ENCODE assay signal across 9 mouse cellular contexts in the genomic region with DNA sequence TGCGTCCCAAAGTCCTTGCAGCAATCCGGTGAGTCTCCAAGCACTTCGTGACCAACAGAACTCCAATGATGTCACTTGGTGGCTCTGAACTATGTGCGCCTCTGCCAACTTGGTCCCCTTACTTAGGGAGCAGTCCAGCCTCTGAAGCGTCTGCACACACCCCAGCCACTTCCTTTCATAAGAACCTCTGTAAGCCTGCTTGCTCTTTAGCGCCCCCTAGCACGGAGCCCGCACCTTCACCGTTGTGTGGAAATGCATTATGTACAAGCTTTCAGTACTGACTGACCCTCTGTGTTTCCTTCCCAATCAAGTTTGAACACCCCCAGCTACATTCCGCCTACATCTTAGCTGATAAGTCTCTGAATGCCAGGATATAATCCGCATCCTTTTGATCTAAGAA.
DNase-seq lines count a peak whose midpoint lies in the region; ATAC-seq and TF ChIP-seq lines count a peak whose summit lies in the region.
"Had no signal": no experiment of that assay in that cellular context is flagged by ENCODE, and none has a peak within 500 bp of the region (broad histone marks: within the 10 kb centered on the region; RNA-seq: fewer than 3 reads in every experiment).

No protein-coding gene starts in this region.

- no peaks in the 10 kb centered on the region for H3K9me3 ChIP-seq in ES-Bruce4 (replicated peaks; ENCODE audit: control insufficient read depth, insufficient read depth, low read length, poor library complexity, severe bottlenecking)
- H3K9me3 ChIP-seq in liver, postnatal 0 days (ENCODE audit: low read length): no peaks in the 10 kb centered on the region
- H3K9me3 ChIP-seq: lung, embryonic 15.5 days had no signal

- TF ChIP-seq EP300 in heart, adult 2 months (IDR thresholded peaks at IDR 0.05; ENCODE audit: insufficient read depth, low read depth, low read length): no peak
- TF ChIP-seq EP300 in ES-Bruce4 (IDR thresholded peaks at IDR 0.05; ENCODE audit: insufficient read depth, low read depth, low read length): no peak
- no peak for TF ChIP-seq EP300 in liver, postnatal 0 days (IDR thresholded peaks at IDR 0.05; ENCODE audit: low read depth)

- H3K79me2 ChIP-seq in heart, adult 2 months (replicated peaks; ENCODE audit: control insufficient read depth, insufficient read depth, low read length): no peaks in the 10 kb centered on the region

- H3K4me1 ChIP-seq in heart, adult 2 months (ENCODE audit: control insufficient read depth, insufficient read depth, low read length): 0 out of 2 replicates have a peak, but pooled peaks cover 1% of the 10 kb centered on the region
- no peaks in the 10 kb centered on the region for H3K4me1 ChIP-seq in ES-Bruce4 (ENCODE audit: control insufficient read depth, insufficient read depth, low read length)
- H3K4me1 ChIP-seq in liver, postnatal 0 days (ENCODE audit: insufficient read depth): no peaks in the 10 kb centered on the region

- intact Hi-C loops in heart, adult 2 months (cut with DNase I): no loop called here

- no peak overlapping the region for H3K4me2 ChIP-seq in liver, postnatal 0 days (ENCODE audit: low read depth, low read length)
- H3K4me2 ChIP-seq: lung, embryonic 15.5 days had no signal

- no peaks in the 10 kb centered on the region for H3K36me3 ChIP-seq in heart, adult 2 months (ENCODE audit: control insufficient read depth, insufficient read depth, low read length)
- H3K36me3 ChIP-seq in ES-Bruce4 (ENCODE audit: control insufficient read depth, insufficient read depth, low read length, poor library complexity, severe bottlenecking): no peaks in the 10 kb centered on the region
- H3K36me3 ChIP-seq in liver, postnatal 0 days (replicated peaks; ENCODE audit: insufficient read depth, low read length): peaks cover 7% of the 10 kb centered on the region

- H3K27me3 ChIP-seq in heart, adult 2 months (ENCODE audit: control insufficient read depth, insufficient read depth, low read length): no peaks in the 10 kb centered on the region
- no peaks in the 10 kb centered on the region for H3K27me3 ChIP-seq in ES-Bruce4 (ENCODE audit: control insufficient read depth, insufficient read depth, low read length, poor library complexity, severe bottlenecking)
- H3K27me3 ChIP-seq in liver, postnatal 0 days (ENCODE audit: insufficient read depth, low read length): no peaks in the 10 kb centered on the region
- H3K27me3 ChIP-seq: lung, embryonic 15.5 days had no signal

- 66% methylated on average over 11 of the region's 11 CpGs for WGBS in heart, adult 2 months
- WGBS in liver, postnatal 0 days (ENCODE audit: insufficient replicate concordance): 62% methylated on average over 11 of the region's 11 CpGs

- H3K9ac ChIP-seq in heart, adult 2 months (ENCODE audit: low read depth, low read length): no peak overlapping the region
- H3K9ac ChIP-seq in ES-Bruce4 (ENCODE audit: low read depth, poor library complexity, severe bottlenecking): no peak overlapping the region
- no peak overlapping the region for H3K9ac ChIP-seq in liver, postnatal 0 days (replicated peaks)
- H3K9ac ChIP-seq: lung, embryonic 15.5 days had no signal

- no peak overlapping the region for H3K27ac ChIP-seq in heart, adult 2 months
- H3K27ac ChIP-seq in ES-Bruce4 (ENCODE audit: insufficient read depth, low read length): no peak overlapping the region
- H3K27ac ChIP-seq in liver, postnatal 0 days (ENCODE audit: low read depth): no peak overlapping the region
- H3K27ac ChIP-seq: lung, embryonic 15.5 days had no signal

- TF ChIP-seq CTCF in heart, adult 2 months (IDR thresholded peaks at IDR 0.05): peak; percentile 51
- peak; percentile 85 for TF ChIP-seq CTCF in ES-Bruce4 (IDR thresholded peaks at IDR 0.05; ENCODE audit: low read depth, low read length)
- peak; percentile 70 for TF ChIP-seq CTCF in liver, postnatal 0 days (IDR thresholded peaks at IDR 0.05; ENCODE audit: low read depth)

- H3K4me3 ChIP-seq in heart, adult 2 months: no peak overlapping the region
- no peak overlapping the region for H3K4me3 ChIP-seq in ES-Bruce4 (ENCODE audit: low read depth, low read length)
- no peak overlapping the region for H3K4me3 ChIP-seq in liver, postnatal 0 days (ENCODE audit: low read depth, low read length)
- H3K4me3 ChIP-seq: lung, embryonic 15.5 days had no signal

- no peak for TF ChIP-seq POLR2A in heart, adult 2 months (IDR thresholded peaks at IDR 0.05; ENCODE audit: insufficient read depth, low read depth, low read length)
- TF ChIP-seq POLR2A in ES-Bruce4 (IDR thresholded peaks at IDR 0.05; ENCODE audit: insufficient read depth, low read length): no peak

- peak; percentile 52; the same call in 1 of the 2 replicates for ATAC-seq in common myeloid progenitor, adult 5-6 weeks (replicated peaks; ENCODE audit: low read depth, poor library complexity, severe bottlenecking)
- no peak for ATAC-seq in liver, postnatal 0 days

- no peak for DNase-seq in heart, adult 2 months
- no peak for DNase-seq in heart, adult 9 months (ENCODE audit: low spot score in 2 of 2)
- DNase-seq in liver, postnatal 0 days: peak; percentile 50
- peak; percentile 75 for DNase-seq in thymus, postnatal 0 days (ENCODE audit: low spot score)
- no peak for DNase-seq in testis, postnatal 10 days (ENCODE audit: low spot score)
- DNase-seq in cerebellum, postnatal 4 days (ENCODE audit: low spot score in 2 of 2): no peak

Comparison
In these comparisons a context has a peak if more than half of its experiments do, and no peak if none do; other contexts are left out.
1. DNase-seq: peak in liver, postnatal 0 days (single experiment) and thymus, postnatal 0 days (single experiment); none in heart, adult 2 months (0 of 2), heart, adult 9 months (0 of 2), testis, postnatal 10 days (single experiment) and cerebellum, postnatal 4 days (0 of 2).
2. Peak in every context shown above with its lines, with median percentiles within 50 percentile points of each other: CTCF ChIP-seq.